Mouse (Mus musculus) liver, embryonic 14.5 days (tissue): ENCODE measurements at regions not wholly inside any gene's neighbourhood (a gene's known extent, or its start where the extent isn't known, plus 50 kb on each side); places are given as distances from the start of the nearest gene placed in this dataset.

Experiments used
- ATAC-seq: fragments of 200-750 bp; cut with Nextera tagmentation; 2 replicates; pipeline ENCODE4 v1.8.0; 2017; ENCODE audit warnings: moderate number of reproducible peaks, mild to moderate bottlenecking, moderate library complexity; ENCODE audit not compliant: insufficient read depth
- DNase-seq, 3 experiments: peaks; one replicate each; pipeline ENCODE4 v3.0.0-alpha.2; 2012 to 2013; ENCODE audit warnings: low read depth in 3 of 3, low spot score in 3 of 3
- H3K27ac ChIP-seq: fragments of 300-500 bp; sonication (generic); 2 replicates; pipeline ENCODE4 v1.5.1; 2014; ENCODE audit warnings: moderate library complexity, mild to moderate bottlenecking, control low read depth, inconsistent platforms
- H3K27me3 ChIP-seq: fragments of 300-500 bp; sonication (generic); 2 replicates; pipeline ENCODE4 v1.6.1; 2014; ENCODE audit warnings: mild to moderate bottlenecking, low read length, moderate library complexity; ENCODE audit not compliant: control insufficient read depth, insufficient read depth
- H3K36me3 ChIP-seq: fragments of 300-500 bp; sonication (generic); replicated peaks from 2 replicates; pipeline ENCODE4 v1.6.1; 2014; ENCODE audit warnings: low read depth; ENCODE audit not compliant: control insufficient read depth, insufficient read depth
- H3K4me1 ChIP-seq, 2 experiments: fragments of 200-500 bp in 1 of 2; fragments of 300-500 bp in 1 of 2; sonication (generic) in 1 of 2; replicated peaks; 2 replicates each; pipeline ENCODE4 v1.6.1; 2012 to 2014; ENCODE audit warnings: antibody characterized with exemption in 1 of 2, inconsistent platforms in 1 of 2, low read length in 1 of 2; ENCODE audit not compliant: control insufficient read depth in 2 of 2, insufficient read depth in 2 of 2
- H3K4me2 ChIP-seq: fragments of 300-500 bp; sonication (generic); 2 replicates; pipeline ENCODE4 v1.6.1; 2014; ENCODE audit warnings: low read depth, mild to moderate bottlenecking, control low read depth, moderate library complexity
- H3K4me3 ChIP-seq, 2 experiments: fragments of 200-500 bp in 1 of 2; fragments of 300-500 bp in 1 of 2; sonication (generic) in 1 of 2; 2 replicates each; pipeline ENCODE4 v1.5.1; 2012 to 2014; ENCODE audit warnings: low read depth in 2 of 2, low read length in 2 of 2, mild to moderate bottlenecking in 2 of 2, control low read depth in 1 of 2, inconsistent platforms in 1 of 2, moderate library complexity in 1 of 2; ENCODE audit not compliant: insufficient read depth in 1 of 2
- H3K9ac ChIP-seq: fragments of 300-500 bp; sonication (generic); replicated peaks from 2 replicates; pipeline ENCODE4 v1.6.1; 2014; ENCODE audit warnings: mild to moderate bottlenecking, control low read depth, moderate library complexity
- H3K9me3 ChIP-seq: fragments of 300-500 bp; sonication (generic); 2 replicates; pipeline ENCODE4 v1.6.1; 2016; ENCODE audit warnings: low read length, mixed read lengths; ENCODE audit not compliant: control insufficient read depth
- CTCF ChIP-seq: IDR thresholded peaks from 2 replicates; pipeline ENCODE4 v1.5.1; 2016; ENCODE audit warnings: antibody characterized with exemption, low read depth, control low read depth
- EP300 ChIP-seq: IDR thresholded peaks from 2 replicates; pipeline ENCODE4 v1.6.1; 2016; ENCODE audit warnings: antibody characterized with exemption, low read depth
- WGBS: fragments of 180-500 bp; shearing (Covaris S2); extraction: QIAGEN DNeasy Blood & Tissue Kit; methylation state at CpG from one replicate; pipeline ENCODE4 v1.1.7; 2014; ENCODE audit not compliant: insufficient replicate concordance; 5-methylcytosine and 5-hydroxymethylcytosine counted together

DNA sequence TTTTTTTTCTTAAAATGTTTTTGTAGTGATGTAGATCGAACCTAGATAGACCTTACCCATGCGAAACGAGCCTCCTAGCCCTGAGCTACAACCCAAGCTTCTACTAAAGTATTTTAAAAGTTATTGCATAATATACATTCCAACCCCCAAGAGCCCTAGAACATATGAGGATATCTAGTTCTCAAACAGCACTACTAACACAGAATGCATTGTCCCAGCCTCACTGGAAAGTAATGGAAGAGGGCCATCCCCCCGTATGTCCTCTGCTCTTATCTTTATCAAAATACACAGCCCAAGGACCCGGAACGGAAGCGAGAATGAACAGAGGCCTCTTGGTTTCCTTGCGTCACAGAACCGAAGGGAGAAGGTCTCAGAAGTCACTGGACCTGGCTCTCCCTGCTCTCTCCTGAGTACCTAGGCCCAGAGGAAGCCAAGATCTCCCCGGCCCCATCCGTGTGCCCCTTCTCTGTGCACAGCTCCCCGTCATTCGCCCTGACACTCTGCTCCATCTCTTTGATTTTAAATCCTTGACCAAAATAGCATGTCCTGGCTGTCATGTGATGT, 165.0 kb upstream of the Pkdcc start:
- Histone ChIP-seq H3K27ac (no peak overlapping the region), H3K27me3 (no peaks in the 10 kb centered on the region), H3K4me2 (no peak overlapping the region), H3K36me3 (no peaks in the 10 kb centered on the region), H3K9me3 (no peaks in the 10 kb centered on the region), H3K9ac (no peak overlapping the region), H3K4me3 (no peak overlapping the region), H3K4me1 (no peaks in the 10 kb centered on the region)
- DNase-seq (no peak), ATAC-seq (no peak)
- TF ChIP-seq CTCF (no peak), EP300 (no peak)
- 46% methylated on average over 13 of the region's 13 CpGs for WGBS

DNA sequence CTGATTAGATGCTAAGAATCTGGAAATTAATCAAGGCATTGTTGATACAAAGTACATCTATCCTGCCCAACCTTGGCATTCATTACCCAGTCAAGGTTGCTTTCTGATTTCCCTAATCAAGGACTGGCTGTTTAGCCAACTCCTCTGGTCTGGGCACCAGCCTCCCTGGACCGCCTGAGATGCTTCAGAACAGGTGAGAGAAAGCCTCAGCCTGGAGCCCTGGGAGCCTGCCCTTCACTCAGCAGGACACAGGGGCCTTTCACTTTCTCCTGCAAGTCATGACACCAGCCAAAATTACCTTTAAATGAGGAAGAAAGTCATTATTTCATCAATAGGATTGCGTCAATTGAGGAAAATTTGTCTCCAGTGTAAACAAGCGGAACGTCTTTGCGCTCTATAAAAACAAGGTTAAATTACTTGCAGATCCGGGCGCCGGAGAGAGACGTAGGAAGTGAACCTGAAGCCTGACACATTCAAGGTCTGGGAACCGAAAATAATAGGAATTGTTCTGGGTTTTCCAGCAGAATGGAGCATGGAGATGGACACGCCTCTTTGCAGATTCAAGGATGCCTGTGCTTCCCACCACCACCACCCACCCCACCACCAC, 164.4 kb upstream of the Pkdcc start:
- WGBS = 67% methylated on average over 11 of the region's 11 CpGs
- H3K9ac ChIP-seq = no peak overlapping the region
- H3K4me1 ChIP-seq = no peaks in the 10 kb centered on the region
- no peaks in the 10 kb centered on the region for H3K9me3 ChIP-seq
- ATAC-seq (no peak), DNase-seq (no peak)
- H3K4me2 ChIP-seq = no peak overlapping the region
- TF ChIP-seq CTCF (no peak), EP300 (no peak)
- no peak overlapping the region for H3K27ac ChIP-seq
- H3K27me3 ChIP-seq = no peaks in the 10 kb centered on the region
- no peak overlapping the region for H3K4me3 ChIP-seq
- H3K36me3 ChIP-seq = no peaks in the 10 kb centered on the region

- no peak overlapping the region for H3K4me2 ChIP-seq
- no peaks in the 10 kb centered on the region for H3K27me3 ChIP-seq
- H3K36me3 ChIP-seq = no peaks in the 10 kb centered on the region
- TF ChIP-seq EP300 (no peak), CTCF (no peak)
- no peak for DNase-seq
- H3K4me3 ChIP-seq = no peak overlapping the region
- WGBS = 57% methylated on average over 6 of the region's 6 CpGs
- H3K9me3 ChIP-seq = no peaks in the 10 kb centered on the region
- no peak overlapping the region for H3K9ac ChIP-seq
- H3K27ac ChIP-seq = no peak overlapping the region
- H3K4me1 ChIP-seq = 0 out of 4 replicates have a peak, but pooled peaks cover 0 to 1% of the 10 kb centered on the region in 2 experiments
- ATAC-seq = no peak
Observed at GRCm38 (mm10) chr17:83052613-83053140, 162.4 kb upstream of the Pkdcc start.

- H3K4me3 ChIP-seq = no peak overlapping the region
- TF ChIP-seq CTCF (no peak), EP300 (no peak)
- no peak overlapping the region for H3K27ac ChIP-seq
- no peak overlapping the region for H3K9ac ChIP-seq
- ATAC-seq (no peak), DNase-seq (no peak)
- 0 out of 4 replicates have a peak, but pooled peaks cover 0 to 2% of the 10 kb centered on the region in 2 experiments for H3K4me1 ChIP-seq
- no peak overlapping the region for H3K4me2 ChIP-seq
- H3K27me3 ChIP-seq = no peaks in the 10 kb centered on the region
- 12% methylated on average over 3 of the region's 3 CpGs for whole genome bisulfite sequencing
- H3K36me3 ChIP-seq = no peaks in the 10 kb centered on the region
- H3K9me3 ChIP-seq = no peaks in the 10 kb centered on the region
Observed at GRCm38 (mm10) chr17:83057832-83058231, 157.3 kb upstream of the Pkdcc start.

- no peak for TF ChIP-seq CTCF
- no peak for TF ChIP-seq EP300
- 0 out of 4 replicates have a peak, but pooled peaks cover 0 to 2% of the 10 kb centered on the region in 2 experiments for H3K4me1 ChIP-seq
- H3K27me3 ChIP-seq = no peaks in the 10 kb centered on the region
- no peak overlapping the region for H3K4me2 ChIP-seq
- ATAC-seq (no peak), DNase-seq (no peak)
- H3K36me3 ChIP-seq = no peaks in the 10 kb centered on the region
- no peak overlapping the region for H3K9ac ChIP-seq
- no peaks in the 10 kb centered on the region for H3K9me3 ChIP-seq
- no peak overlapping the region for H3K27ac ChIP-seq
- no peak overlapping the region for H3K4me3 ChIP-seq
- WGBS = 71% methylated on average over 6 of the region's 6 CpGs
Observed at GRCm38 (mm10) chr17:83061843-83062242, 153.2 kb upstream of the Pkdcc start.
